Mouse (Mus musculus) lung, postnatal 0 days (tissue): ENCODE measurements around the gene Trpv5.

Experiments
- CTCF ChIP-seq: IDR thresholded peaks from 2 replicates; pipeline ENCODE4 v1.5.1; 2016; ENCODE audit warnings: antibody characterized with exemption, mild to moderate bottlenecking
- EP300 ChIP-seq: IDR thresholded peaks from 2 replicates; pipeline ENCODE4 v1.6.1; 2016; ENCODE audit warnings: antibody characterized with exemption, mild to moderate bottlenecking, control low read depth

- no peak for TF ChIP-seq CTCF
- no peak for TF ChIP-seq EP300
Measured at GRCm38 (mm10) chr6:41706275-41706674, 25.7 kb upstream of the Trpv5 start.
